Mouse (Mus musculus) heart, embryonic 11.5 days (tissue): ENCODE measurements at regions not wholly inside any gene's neighbourhood (a gene's known extent, or its start where the extent isn't known, plus 50 kb on each side); places are given as distances from the start of the nearest gene placed in this dataset.

Experiments used
- ATAC-seq: fragments of 200-750 bp; cut with Nextera tagmentation; replicated peaks from 2 replicates; pipeline ENCODE4 v1.8.0; 2017; ENCODE audit warnings: moderate library complexity; ENCODE audit not compliant: insufficient number of reproducible peaks, low FRiP score, low TSS enrichment
- H3K27ac ChIP-seq: fragments of 300-500 bp; sonication (generic); 2 replicates; pipeline ENCODE4 v1.5.1; 2014; ENCODE audit warnings: mild to moderate bottlenecking, low read depth, low read length
- H3K27me3 ChIP-seq: fragments of 300-500 bp; sonication (generic); 2 replicates; pipeline ENCODE4 v1.6.1; 2014; ENCODE audit warnings: mild to moderate bottlenecking, low read length, mixed read lengths; ENCODE audit not compliant: control insufficient read depth, insufficient read depth
- H3K36me3 ChIP-seq: fragments of 300-500 bp; sonication (generic); 2 replicates; pipeline ENCODE4 v1.6.1; 2014; ENCODE audit warnings: mild to moderate bottlenecking, low read length, moderate library complexity, mixed read lengths; ENCODE audit not compliant: control insufficient read depth, insufficient read depth
- H3K4me1 ChIP-seq: fragments of 300-500 bp; sonication (generic); 2 replicates; pipeline ENCODE4 v1.6.1; 2014; ENCODE audit warnings: low read length; ENCODE audit not compliant: control insufficient read depth, insufficient read depth
- H3K4me2 ChIP-seq: fragments of 300-500 bp; sonication (generic); 2 replicates; pipeline ENCODE4 v1.6.1; 2014; ENCODE audit warnings: mild to moderate bottlenecking, moderate library complexity
- H3K4me3 ChIP-seq: fragments of 300-500 bp; sonication (generic); 2 replicates; pipeline ENCODE4 v1.5.1; 2014; ENCODE audit warnings: low read depth, low read length
- H3K9ac ChIP-seq: fragments of 300-500 bp; sonication (generic); 2 replicates; pipeline ENCODE4 v1.6.1; 2014; ENCODE audit warnings: mild to moderate bottlenecking, low read depth, low read length, moderate library complexity
- H3K9me3 ChIP-seq: fragments of 300-500 bp; sonication (generic); replicated peaks from 2 replicates; pipeline ENCODE4 v1.6.1; 2016; ENCODE audit warnings: low read length; ENCODE audit not compliant: control insufficient read depth
- WGBS: fragments of 180-500 bp; shearing (Covaris S2); extraction: QIAGEN DNeasy Blood & Tissue Kit; methylation state at CpG from one replicate; pipeline ENCODE4 v1.1.7; 2014; ENCODE audit not compliant: insufficient replicate concordance; 5-methylcytosine and 5-hydroxymethylcytosine counted together

DNA sequence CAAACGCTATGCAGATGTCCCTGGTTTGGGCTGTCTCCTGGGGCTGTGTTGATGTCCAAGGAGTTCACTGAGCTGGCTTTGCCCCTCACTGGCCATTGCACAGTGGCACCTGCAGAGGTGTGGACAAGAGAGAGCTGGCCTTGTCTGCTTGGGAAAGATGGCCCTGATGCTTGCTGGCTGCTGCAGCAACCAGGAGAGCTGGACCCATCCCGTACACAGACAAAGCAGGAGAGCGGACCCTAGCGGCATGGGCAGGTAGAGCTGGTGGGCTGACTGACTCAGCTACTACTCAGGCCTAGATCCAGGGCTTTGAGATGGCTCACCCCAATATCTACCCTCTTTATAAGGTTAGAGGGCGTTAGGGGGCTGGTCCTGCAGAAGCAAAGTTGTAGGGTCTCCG, 161.7 kb downstream of the CK137956 start:
- 0 out of 2 replicates have a peak, but pooled peaks cover 3% of the 10 kb centered on the region for H3K9me3 ChIP-seq
- H3K27me3 ChIP-seq: no peaks in the 10 kb centered on the region
- ATAC-seq: no peak
- H3K9ac ChIP-seq: no peak overlapping the region
- no peak overlapping the region for H3K27ac ChIP-seq
- H3K36me3 ChIP-seq: no peaks in the 10 kb centered on the region
- no peak overlapping the region for H3K4me2 ChIP-seq
- 67% methylated on average over 6 of the region's 6 CpGs for WGBS
- no peaks in the 10 kb centered on the region for H3K4me1 ChIP-seq
- H3K4me3 ChIP-seq: no peak overlapping the region

- no peak overlapping the region for H3K4me2 ChIP-seq
- H3K4me1 ChIP-seq: no peaks in the 10 kb centered on the region
- whole genome bisulfite sequencing: 80% methylated on average over 12 of the region's 12 CpGs
- H3K36me3 ChIP-seq: no peaks in the 10 kb centered on the region
- H3K9ac ChIP-seq: no peak overlapping the region
- no peak overlapping the region for H3K4me3 ChIP-seq
- no peak for ATAC-seq
- H3K9me3 ChIP-seq: no peaks in the 10 kb centered on the region
- H3K27ac ChIP-seq: no peak overlapping the region
- H3K27me3 ChIP-seq: no peaks in the 10 kb centered on the region
Measured at GRCm38 (mm10) chr4:127789206-127789605, 181.5 kb downstream of the CK137956 start.

- Histone ChIP-seq H3K27ac (no peak overlapping the region), H3K4me3 (no peak overlapping the region), H3K9ac (no peak overlapping the region), H3K36me3 (no peaks in the 10 kb centered on the region), H3K4me1 (no peaks in the 10 kb centered on the region), H3K27me3 (no peaks in the 10 kb centered on the region), H3K4me2 (no peak overlapping the region), H3K9me3 (no peaks in the 10 kb centered on the region)
- 80% methylated on average over 3 of the region's 3 CpGs for WGBS
- no peak for ATAC-seq
Measured at GRCm38 (mm10) chr4:127785786-127786185, 185.0 kb downstream of the CK137956 start.

DNA sequence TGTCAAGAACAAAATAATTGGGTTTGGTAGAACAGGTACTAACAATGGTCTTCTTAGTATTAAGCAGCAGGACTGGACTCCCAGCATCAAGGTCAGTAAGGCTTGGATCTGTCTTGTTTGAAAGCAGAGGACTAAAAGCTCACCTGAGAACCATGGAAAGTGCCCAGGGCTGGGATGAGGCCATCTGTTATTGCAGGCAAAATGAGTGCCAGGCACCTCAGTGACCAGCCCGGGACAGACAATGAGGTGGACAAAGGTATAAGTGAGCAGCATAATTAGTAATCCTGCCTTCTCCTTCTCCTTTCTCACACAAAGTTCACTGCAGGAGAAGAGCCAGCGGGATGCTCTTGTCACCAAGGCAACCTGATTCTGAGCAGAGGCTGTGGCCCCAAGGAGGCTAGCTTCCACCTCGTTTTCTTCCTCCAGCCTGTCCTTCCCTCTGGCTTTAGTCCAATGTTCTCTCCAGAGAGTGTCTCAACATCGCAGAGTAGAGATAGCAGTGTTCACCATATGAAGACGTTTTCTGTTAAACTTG, 198.7 kb downstream of the CK137956 start:
- Histone ChIP-seq H3K9ac (no peak overlapping the region), H3K27me3 (no peaks in the 10 kb centered on the region), H3K9me3 (no peaks in the 10 kb centered on the region), H3K4me3 (no peak overlapping the region), H3K4me2 (no peak overlapping the region), H3K4me1 (no peaks in the 10 kb centered on the region), H3K36me3 (no peaks in the 10 kb centered on the region), H3K27ac (no peak overlapping the region)
- ATAC-seq: no peak
- WGBS: 61% methylated on average over 5 of the region's 5 CpGs

GRCm38 (mm10) chr4:127763736-127764135, 207.0 kb downstream of the CK137956 start:
- H3K9me3 ChIP-seq: no peaks in the 10 kb centered on the region
- no peak overlapping the region for H3K27ac ChIP-seq
- H3K36me3 ChIP-seq: no peaks in the 10 kb centered on the region
- no peaks in the 10 kb centered on the region for H3K27me3 ChIP-seq
- WGBS: 94% methylated on average over 5 of the region's 5 CpGs
- no peak overlapping the region for H3K4me2 ChIP-seq
- ATAC-seq: no peak
- no peak overlapping the region for H3K4me3 ChIP-seq
- H3K9ac ChIP-seq: no peak overlapping the region
- no peaks in the 10 kb centered on the region for H3K4me1 ChIP-seq

GRCm38 (mm10) chr4:127758961-127759360, 211.8 kb downstream of the CK137956 start:
- H3K27ac ChIP-seq: no peak overlapping the region
- no peak for ATAC-seq
- H3K36me3 ChIP-seq: no peaks in the 10 kb centered on the region
- WGBS: 87% methylated on average over 9 of the region's 9 CpGs
- no peak overlapping the region for H3K9ac ChIP-seq
- H3K9me3 ChIP-seq: 0 out of 2 replicates have a peak, but pooled peaks cover 2% of the 10 kb centered on the region
- H3K4me3 ChIP-seq: no peak overlapping the region
- no peaks in the 10 kb centered on the region for H3K27me3 ChIP-seq
- no peak overlapping the region for H3K4me2 ChIP-seq
- H3K4me1 ChIP-seq: no peaks in the 10 kb centered on the region

DNA sequence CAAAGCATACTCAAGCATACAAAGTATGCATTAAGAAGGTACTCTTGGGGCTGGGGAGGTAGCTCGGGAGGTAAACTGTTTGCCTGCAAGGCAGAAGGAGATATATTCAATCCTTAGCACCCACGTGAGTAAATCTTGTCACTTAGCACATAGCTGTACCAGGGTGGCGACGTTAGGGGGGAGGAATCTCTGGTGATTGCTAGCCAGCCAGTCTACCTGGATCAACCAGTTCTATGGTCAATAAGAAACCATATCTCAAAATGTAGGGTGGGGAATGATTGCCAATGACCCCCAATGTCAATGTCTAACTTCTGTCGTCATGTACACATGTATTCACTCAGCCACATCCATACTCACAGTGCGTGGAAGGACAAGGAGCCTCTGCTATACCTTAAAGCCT, 214.5 kb downstream of the CK137956 start:
- H3K4me2 ChIP-seq: no peak overlapping the region
- H3K27me3 ChIP-seq: no peaks in the 10 kb centered on the region
- no peak for ATAC-seq
- no peaks in the 10 kb centered on the region for H3K4me1 ChIP-seq
- H3K9ac ChIP-seq: no peak overlapping the region
- 74% methylated on average over 6 of the region's 6 CpGs for WGBS
- H3K27ac ChIP-seq: no peak overlapping the region
- H3K9me3 ChIP-seq: 0 out of 2 replicates have a peak, but pooled peaks cover 2% of the 10 kb centered on the region
- H3K4me3 ChIP-seq: no peak overlapping the region
- no peaks in the 10 kb centered on the region for H3K36me3 ChIP-seq

DNA sequence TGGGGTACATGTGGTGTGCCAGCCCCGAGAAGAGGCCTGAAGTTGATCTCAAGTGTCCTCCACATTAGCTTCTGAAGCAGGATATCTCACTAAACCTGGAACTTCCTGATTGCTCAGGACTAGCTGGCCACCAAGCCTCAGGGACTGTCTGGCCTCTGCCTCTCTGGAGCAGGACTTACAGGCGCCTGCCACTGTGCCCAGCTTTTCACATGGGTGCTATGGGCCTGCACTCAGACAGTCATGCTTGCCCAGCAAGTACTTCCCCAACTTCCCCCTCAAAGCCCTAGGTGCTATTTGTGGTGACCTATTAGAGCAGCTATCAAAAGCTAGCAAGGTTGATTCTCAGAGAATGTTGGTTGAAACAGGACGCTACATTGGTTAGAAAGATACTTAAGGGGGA, 220.0 kb downstream of the CK137956 start:
- no peak overlapping the region for H3K4me3 ChIP-seq
- H3K9me3 ChIP-seq: no peaks in the 10 kb centered on the region
- 81% methylated on average over 3 of the region's 3 CpGs for WGBS
- H3K27ac ChIP-seq: no peak overlapping the region
- H3K4me2 ChIP-seq: no peak overlapping the region
- ATAC-seq: no peak
- no peaks in the 10 kb centered on the region for H3K27me3 ChIP-seq
- H3K36me3 ChIP-seq: no peaks in the 10 kb centered on the region
- no peak overlapping the region for H3K9ac ChIP-seq
- H3K4me1 ChIP-seq: no peaks in the 10 kb centered on the region

GRCm38 (mm10) chr4:127747876-127748275, 222.9 kb downstream of the CK137956 start:
- Histone ChIP-seq H3K9me3 (no peaks in the 10 kb centered on the region), H3K36me3 (no peaks in the 10 kb centered on the region), H3K4me1 (no peaks in the 10 kb centered on the region), H3K27ac (no peak overlapping the region), H3K4me2 (no peak overlapping the region), H3K27me3 (no peaks in the 10 kb centered on the region), H3K9ac (no peak overlapping the region), H3K4me3 (no peak overlapping the region)
- no peak for ATAC-seq
- WGBS: 76% methylated on average over 5 of the region's 5 CpGs
